Mouse (Mus musculus) layer of hippocampus, adult 2 months (tissue): Measurements from ENCODE around the gene Ctdsp1. TPM values are rescaled to one million over a fixed set of nuclear protein-coding genes. Genes with fewer than 3 reads are reported as not detected.
"Not testable (repeated sequence)": the region's sequence is repeated elsewhere in the genome, so short reads cannot be mapped to it uniquely, and the experiment has no call there.

Experiments
- DNase-seq, 2 experiments: peaks; one replicate each; pipeline ENCODE4 v3.0.0; 2022; ENCODE audit warnings: low spot score in 2 of 2
- H3K27ac ChIP-seq: fragments of 200-600 bp; 2 replicates; pipeline ENCODE4 v1.8.1; 2022
- H3K4me3 ChIP-seq: fragments of 200-600 bp; 2 replicates; pipeline ENCODE4 v1.8.1; 2022; ENCODE audit warnings: mild to moderate bottlenecking
- CTCF ChIP-seq: fragments of 200-600 bp; conservative IDR thresholded peaks from 2 replicates; pipeline ENCODE4 v1.8.1; 2022; ENCODE audit warnings: antibody characterized with exemption, mild to moderate bottlenecking, moderate library complexity
- total RNA-seq, 2 experiments: library from RNA; stranded (reverse); gene quantifications; 2 replicates each; pipeline ENCODE4 v1.2.3; 2021

The Ctdsp1 gene
- total RNA-seq, 2 experiments from 2014 or later = 26.4 to 28.8 TPM

- no peak for TF ChIP-seq CTCF
- no peak overlapping the region for H3K4me3 ChIP-seq
- H3K27ac ChIP-seq = no peak overlapping the region
- DNase-seq = no peak
Observed at GRCm38 (mm10) chr1:74394311-74394710, 3.0 kb downstream of the Ctdsp1 start.

DNA sequence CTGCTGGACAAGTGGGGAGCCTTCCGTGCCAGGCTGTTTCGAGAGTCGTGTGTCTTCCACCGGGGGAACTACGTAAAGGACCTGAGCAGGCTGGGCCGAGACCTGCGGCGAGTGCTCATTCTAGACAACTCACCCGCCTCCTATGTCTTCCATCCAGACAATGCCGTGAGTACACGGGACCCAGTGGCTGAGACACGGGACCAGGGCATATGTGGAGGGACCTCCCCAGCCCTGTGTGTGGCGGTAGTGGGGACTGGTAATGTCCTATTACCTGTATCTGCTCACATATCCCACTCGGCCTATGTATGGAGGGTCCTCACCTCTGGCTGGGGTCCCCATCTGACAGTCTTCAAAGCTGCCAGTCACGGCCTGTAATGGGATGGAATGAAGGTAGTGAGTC is 3.5 kb downstream of the Ctdsp1 start:
- DNase-seq = no peak
- Histone ChIP-seq H3K4me3 (no peak overlapping the region), H3K27ac (no peak overlapping the region)
- TF ChIP-seq CTCF = no peak

DNA sequence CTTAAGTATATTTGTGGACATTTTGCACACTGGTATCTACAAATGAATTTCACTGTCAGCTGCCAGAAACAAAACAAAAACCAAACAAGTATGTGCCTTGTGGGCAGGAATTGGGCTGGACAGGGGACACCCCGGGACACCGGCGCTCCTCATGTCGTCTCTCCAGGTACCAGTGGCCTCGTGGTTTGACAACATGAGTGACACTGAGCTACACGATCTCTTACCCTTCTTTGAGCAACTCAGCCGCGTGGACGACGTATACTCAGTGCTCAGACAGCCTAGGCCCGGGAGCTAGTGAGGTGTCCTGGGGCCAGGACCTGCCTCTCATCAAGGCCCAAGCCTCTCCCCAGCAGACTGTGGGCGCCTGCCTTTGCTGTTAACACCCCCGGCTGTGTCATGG is 4.0 kb downstream of the Ctdsp1 start:
- no peak for TF ChIP-seq CTCF
- no peak for DNase-seq
- Histone ChIP-seq H3K4me3 (no peak overlapping the region), H3K27ac (no peak overlapping the region)

- Histone ChIP-seq H3K4me3 (peak overlapping the region; percentile 62), H3K27ac (peak overlapping the region; percentile 82)
Observed at GRCm38 (mm10) chr1:74396456-74397222, 5.3 kb downstream of the Ctdsp1 start.

DNA sequence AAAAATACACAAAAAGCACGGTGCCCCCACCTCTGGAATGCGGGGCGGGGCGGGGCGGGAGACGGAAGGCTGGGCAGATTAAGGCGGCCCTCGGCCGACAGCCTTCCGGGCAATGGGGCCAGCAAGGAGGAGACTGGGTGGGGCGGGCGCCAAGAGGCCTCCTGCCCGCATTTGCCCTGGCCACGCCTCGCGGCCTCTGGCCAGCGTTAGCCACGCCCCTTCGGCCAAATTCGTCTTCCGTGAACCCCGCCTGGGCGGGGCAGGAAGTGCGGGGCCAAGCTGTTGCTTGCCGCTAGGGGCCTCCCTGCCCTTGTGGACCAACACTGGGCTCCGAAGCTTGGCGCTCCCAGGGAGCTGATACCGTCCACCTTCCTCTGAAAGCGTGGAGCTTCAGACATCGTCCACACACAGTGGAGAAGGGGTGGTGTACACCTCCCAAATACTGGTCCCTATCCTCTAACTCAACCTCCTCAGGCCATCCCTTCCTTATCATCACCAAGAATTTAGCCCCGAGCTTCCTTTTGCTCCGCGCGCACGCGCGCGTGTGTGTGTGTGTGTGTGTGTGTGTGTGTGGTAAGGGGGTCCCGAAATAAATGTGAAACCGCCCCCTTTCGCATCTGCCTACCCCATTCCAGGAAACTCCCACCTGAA is 6.1 kb downstream of the Ctdsp1 start:
- Histone ChIP-seq H3K4me3 (peak overlapping the region; percentile 62), H3K27ac (peak overlapping the region; percentile 82)
- peak; percentile 87 to 91 for DNase-seq
- peak; percentile 91 for TF ChIP-seq CTCF

More at GRCm38 (mm10) chr1:74396456-74397222, 5.3 kb downstream of the Ctdsp1 start:
- not testable (repeated sequence) for DNase-seq

- TF ChIP-seq CTCF = peak; percentile 81
- Histone ChIP-seq H3K27ac (peak overlapping the region; percentile 82), H3K4me3 (peak overlapping the region; percentile 62)
- peak in 1 of 2 experiments; percentile 36 for DNase-seq
Observed at GRCm38 (mm10) chr1:74397919-74398451, 6.7 kb downstream of the Ctdsp1 start.

DNA sequence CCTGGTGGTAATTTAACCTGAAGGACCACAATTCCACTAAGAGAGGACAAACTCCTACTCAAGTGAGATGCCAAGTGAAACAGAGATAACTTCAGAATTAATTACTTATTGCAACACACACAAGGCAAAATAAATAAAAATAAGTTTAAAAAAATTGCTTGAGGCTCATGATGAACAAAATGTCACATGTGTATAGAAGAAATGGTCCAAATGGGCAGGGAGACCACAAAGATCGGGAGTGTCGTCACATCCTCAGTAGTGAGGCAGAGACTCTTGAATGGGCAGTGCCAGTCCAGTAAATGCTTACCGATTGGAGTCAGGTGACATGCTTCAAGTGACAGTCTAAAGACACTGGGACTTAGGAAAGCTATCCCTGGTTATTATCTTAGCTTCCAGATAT is 9.2 kb downstream of the Ctdsp1 start:
- no peak overlapping the region for H3K4me3 ChIP-seq
- DNase-seq = no peak
- no peak overlapping the region for H3K27ac ChIP-seq
- TF ChIP-seq CTCF = no peak

DNA sequence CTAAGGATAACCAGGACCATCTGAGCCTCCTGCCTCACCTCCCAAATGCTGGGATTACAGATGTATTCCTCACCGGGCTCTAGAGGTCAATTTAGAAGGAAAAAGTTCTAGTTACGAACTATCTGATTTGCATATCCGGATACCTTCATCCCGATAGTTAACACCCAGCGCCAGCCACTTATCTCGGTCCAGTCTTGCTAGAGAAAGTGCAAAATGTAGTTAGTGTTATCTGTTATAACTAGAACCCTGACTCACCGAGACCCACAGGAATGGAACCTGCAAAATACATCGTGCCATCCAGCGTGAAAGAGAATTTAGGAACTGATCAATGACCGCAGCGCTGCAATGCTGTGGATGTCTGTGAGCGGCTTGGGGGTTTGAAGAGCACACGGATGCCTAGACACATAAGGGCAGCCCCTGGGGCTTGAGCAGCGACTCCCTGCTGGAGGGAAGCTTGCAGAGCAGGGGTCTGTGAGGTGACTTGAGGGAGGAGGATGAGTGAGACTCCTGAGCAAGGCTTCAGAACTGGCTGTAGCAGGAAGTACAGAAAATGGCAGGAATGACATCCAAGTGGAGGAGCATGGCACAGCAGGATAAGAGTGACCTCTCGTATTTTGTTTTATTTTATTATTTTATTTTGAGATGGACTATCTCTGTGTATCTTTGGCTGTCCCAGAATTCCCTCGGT is 9.8 kb downstream of the Ctdsp1 start:
- no peak for DNase-seq
- TF ChIP-seq CTCF = no peak
- Histone ChIP-seq H3K4me3 (no peak overlapping the region), H3K27ac (no peak overlapping the region)

DNA sequence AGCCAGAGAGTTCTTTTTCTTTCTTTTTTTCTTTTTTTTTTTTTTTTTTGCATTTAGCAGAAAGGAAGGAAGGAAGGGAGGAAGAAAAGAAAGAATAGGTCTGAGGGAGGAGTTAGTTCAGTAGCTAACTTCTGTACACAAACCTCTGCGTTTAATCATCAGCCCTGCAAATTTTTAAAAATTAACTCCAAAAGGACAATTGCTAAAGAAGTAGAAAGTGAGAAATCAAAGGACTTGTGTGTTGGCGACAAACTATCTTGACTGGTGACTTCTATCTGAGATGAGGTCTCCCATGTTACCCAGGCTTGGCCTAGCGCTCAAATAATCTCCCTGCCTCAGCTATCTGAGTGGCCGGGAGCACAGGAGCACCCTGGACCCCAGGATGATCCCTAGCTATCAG is 12.9 kb downstream of the Ctdsp1 start:
- H3K27ac ChIP-seq = no peak overlapping the region
- DNase-seq = no peak
- H3K4me3 ChIP-seq = no peak overlapping the region
- no peak for TF ChIP-seq CTCF

DNA sequence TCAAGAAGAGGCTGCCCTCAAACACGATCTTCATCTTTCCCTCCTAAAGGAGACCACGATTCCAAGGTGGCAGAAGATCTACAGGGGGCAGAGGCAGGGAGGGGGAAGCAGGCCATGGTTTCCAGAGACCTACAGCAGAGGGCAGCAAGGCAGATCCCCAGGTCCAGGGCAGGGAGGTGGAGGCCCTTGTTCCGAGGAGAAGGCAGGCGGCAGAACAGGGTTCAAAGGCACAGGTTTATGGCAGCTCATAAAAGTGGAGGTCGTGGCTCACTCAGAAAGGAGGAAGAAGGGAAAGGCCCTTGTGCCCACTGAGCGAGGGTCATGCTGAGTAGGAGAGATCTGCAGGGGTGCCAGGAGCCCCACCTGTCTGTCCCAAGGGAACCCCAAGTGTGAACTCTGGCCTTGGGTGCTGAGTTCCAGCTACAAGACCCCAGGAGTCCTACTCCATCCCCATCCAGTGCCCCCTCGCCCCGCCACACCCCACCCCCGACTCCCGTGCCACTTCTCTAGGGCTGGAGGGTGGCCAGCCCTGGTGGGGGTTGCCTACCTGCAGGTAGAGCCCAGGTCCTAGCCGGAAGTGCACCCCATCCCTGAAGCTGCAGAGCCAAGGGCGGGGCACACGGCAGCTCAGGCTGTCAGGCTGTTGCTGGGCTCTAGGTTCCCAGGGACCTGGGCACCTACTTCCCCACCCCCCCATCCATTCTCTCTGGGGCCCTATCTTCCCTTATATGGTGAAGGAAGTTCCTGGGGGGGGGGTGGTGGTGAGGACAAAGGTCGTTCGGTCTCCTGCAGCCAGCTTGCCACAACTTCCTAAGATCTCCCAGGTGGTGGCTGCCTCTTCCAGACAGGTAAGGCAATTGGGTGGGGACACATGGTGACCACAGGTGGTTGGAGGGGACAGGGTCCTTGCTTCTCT is 17.5 kb downstream of the Ctdsp1 start, which contains the start of gene Vil1:
TSS of gene Vil1 (plus strand) at position 788 of the 916 bp plus-strand sequence.
- Histone ChIP-seq H3K4me3 (no peak within 1 kb of the TSS), H3K27ac (no peak within 1 kb of the TSS)
- no peak for TF ChIP-seq CTCF
- no peak for DNase-seq

DNA sequence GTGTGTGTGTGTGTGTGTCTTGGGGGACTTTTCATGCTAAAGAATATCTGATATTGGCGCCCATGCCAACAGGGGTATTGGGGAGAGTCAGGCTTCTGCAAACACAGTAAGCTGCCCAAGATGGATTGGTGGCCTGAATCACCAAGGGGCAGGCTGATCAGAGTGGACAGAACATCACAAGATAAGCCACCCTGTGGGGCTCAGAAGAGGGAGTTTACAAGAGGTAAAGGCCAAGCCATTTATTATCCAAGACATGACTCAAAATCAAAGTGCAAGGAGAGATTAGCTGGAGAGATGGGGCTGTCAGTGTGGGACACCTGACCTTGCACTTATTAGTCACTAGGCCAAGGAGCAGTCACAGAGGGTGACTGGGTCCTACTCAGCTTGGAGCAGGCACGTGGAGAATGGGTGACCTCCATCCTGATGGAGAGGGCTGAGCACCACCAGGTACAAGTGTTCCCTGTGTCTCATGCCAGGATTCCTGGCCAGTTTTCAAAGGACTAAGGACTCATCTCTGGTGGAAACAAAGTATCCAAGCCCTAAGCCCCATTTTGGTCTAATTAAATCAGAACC is 20.5 kb downstream of the Ctdsp1 start:
- Histone ChIP-seq H3K27ac (no peak overlapping the region), H3K4me3 (no peak overlapping the region)
- no peak for TF ChIP-seq CTCF
- no peak for DNase-seq

- Histone ChIP-seq H3K27ac (no peak overlapping the region), H3K4me3 (no peak overlapping the region)
- no peak for TF ChIP-seq CTCF
- no peak for DNase-seq
Observed at GRCm38 (mm10) chr1:74412711-74413110, 21.4 kb downstream of the Ctdsp1 start.
